Mouse (Mus musculus) ES-E14 (cell line): ENCODE measurements at regions not wholly inside any gene's neighbourhood (a gene's known extent, or its start where the extent isn't known, plus 50 kb on each side); places are given as distances from the start of the nearest gene placed in this dataset.

ENCODE experiments used
- CHD2 ChIP-seq: IDR thresholded peaks from 2 replicates; pipeline ENCODE4 v1.6.1; 2014; ENCODE audit warnings: mild to moderate bottlenecking, low read depth, low read length, inconsistent platforms
- HCFC1 ChIP-seq: IDR thresholded peaks from 2 replicates; pipeline ENCODE4 v1.6.1; 2012; ENCODE audit warnings: low read length, inconsistent platforms, borderline replicate concordance; ENCODE audit not compliant: insufficient read depth
- MAFK ChIP-seq: IDR thresholded peaks from 2 replicates; pipeline ENCODE4 v1.6.1; 2014; ENCODE audit warnings: mild to moderate bottlenecking, low read depth, low read length, inconsistent platforms; ENCODE audit not compliant: insufficient read depth
- ZC3H11A ChIP-seq: IDR thresholded peaks from 2 replicates; pipeline ENCODE4 v1.6.1; 2012; ENCODE audit warnings: low read depth, mild to moderate bottlenecking, inconsistent platforms, low read length, borderline replicate concordance
- ZNF384 ChIP-seq: IDR thresholded peaks from 2 replicates; pipeline ENCODE4 v1.6.1; 2012; ENCODE audit warnings: low read depth, low read length, inconsistent platforms

DNA sequence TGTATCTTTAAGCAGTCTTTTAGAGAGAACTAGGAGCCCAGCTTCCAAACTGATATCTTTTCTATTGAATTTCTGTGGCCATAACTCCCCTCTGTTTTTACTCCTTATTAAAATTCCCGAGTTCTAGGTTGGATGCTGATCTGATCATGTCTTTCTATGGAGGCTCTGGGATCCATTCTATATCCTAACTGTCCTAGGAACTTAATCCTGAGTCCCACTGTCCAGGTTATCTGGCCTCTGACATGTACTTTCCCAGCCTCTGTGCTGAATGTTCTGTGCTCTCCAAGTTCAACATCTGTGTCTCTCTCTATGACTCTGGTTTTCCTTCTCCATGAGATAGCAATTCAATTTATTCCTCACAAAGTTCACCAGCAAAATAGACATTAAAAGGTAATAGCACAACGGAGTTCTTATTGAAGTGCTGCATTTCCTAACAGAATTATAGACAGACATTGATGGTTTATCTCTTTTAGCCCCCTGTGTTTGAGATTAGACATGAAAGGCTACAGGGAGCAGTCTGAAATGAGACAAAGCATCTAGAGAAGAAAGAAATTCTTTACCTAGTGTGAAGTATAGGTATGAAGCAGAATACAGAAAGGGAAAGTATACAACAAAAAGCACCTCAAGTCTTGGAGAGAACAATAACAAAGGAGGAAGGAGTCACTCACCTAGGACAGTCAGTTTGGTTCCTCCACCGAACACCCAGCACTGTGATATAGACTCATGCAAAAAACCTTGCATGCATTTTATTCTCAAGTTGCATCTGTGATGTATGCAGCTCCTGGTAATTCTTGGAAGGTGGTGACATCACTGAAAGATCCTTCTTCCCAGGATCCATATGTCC lies 185.9 kb downstream of the Hira start:
- TF ChIP-seq ZNF384 = no peak
- TF ChIP-seq HCFC1 = no peak
- TF ChIP-seq CHD2 = no peak
- no peak for TF ChIP-seq ZC3H11A
- TF ChIP-seq MAFK = no peak
